Comparison of ENCODE assay signal across 26 mouse cellular contexts in genomic region chr15:80735300-80735699, GRCm38 (mm10). TPM values are rescaled to one million over a fixed set of nuclear protein-coding genes. Genes with fewer than 3 reads are reported as not detected.
DNase-seq lines count a peak whose midpoint lies in the region; ATAC-seq and TF ChIP-seq lines count a peak whose summit lies in the region.
"Had no signal": no experiment of that assay in that cellular context is flagged by ENCODE, and none has a peak within 500 bp of the region (broad histone marks: within the 10 kb centered on the region; RNA-seq: fewer than 3 reads in every experiment).

No protein-coding gene starts in this region.

- no peaks in the 10 kb centered on the region for H3K27me3 ChIP-seq in thymus, adult 2 months (ENCODE audit: control insufficient read depth, insufficient read depth, low read length)
- no peaks in the 10 kb centered on the region for H3K27me3 ChIP-seq in splenic B cell, adult 2 months (ENCODE audit: control insufficient read depth, insufficient read depth, low read length, poor library complexity, severe bottlenecking)
- H3K27me3 ChIP-seq in neural tube, embryonic 15.5 days (replicated peaks): no peaks in the 10 kb centered on the region
- H3K27me3 ChIP-seq: forebrain, embryonic 13.5 days; heart, embryonic 12.5 days; hindbrain, embryonic 15.5 days; midbrain, embryonic 13.5 days had no signal

- H3K36me3 ChIP-seq in thymus, adult 2 months (ENCODE audit: control insufficient read depth, insufficient read depth, low read length): no peaks in the 10 kb centered on the region
- no peaks in the 10 kb centered on the region for H3K36me3 ChIP-seq in splenic B cell, adult 2 months (ENCODE audit: control insufficient read depth, insufficient read depth, low read length, poor library complexity, severe bottlenecking)
- H3K36me3 ChIP-seq in neural tube, embryonic 15.5 days: no peaks in the 10 kb centered on the region
- H3K36me3 ChIP-seq: heart, embryonic 12.5 days; hindbrain, embryonic 10.5 days; hindbrain, embryonic 15.5 days; midbrain, embryonic 13.5 days had no signal

- no peak overlapping the region for H3K4me2 ChIP-seq in neural tube, embryonic 15.5 days
- H3K4me2 ChIP-seq: forebrain, embryonic 13.5 days; heart, embryonic 12.5 days; hindbrain, embryonic 15.5 days; midbrain, embryonic 13.5 days had no signal

- H3K4me3 ChIP-seq in thymus, adult 2 months (ENCODE audit: control insufficient read depth, insufficient read depth, low read length): no peak overlapping the region
- H3K4me3 ChIP-seq in neural tube, embryonic 15.5 days (replicated peaks): no peak overlapping the region
- H3K4me3 ChIP-seq: forebrain, embryonic 13.5 days; heart, embryonic 12.5 days; hindbrain, embryonic 10.5 days; hindbrain, embryonic 15.5 days; midbrain, embryonic 13.5 days had no signal

- H3K9ac ChIP-seq in neural tube, embryonic 15.5 days (replicated peaks): no peak overlapping the region
- H3K9ac ChIP-seq: forebrain, embryonic 13.5 days; heart, embryonic 12.5 days; hindbrain, embryonic 15.5 days; liver, embryonic 14.5 days; midbrain, embryonic 13.5 days had no signal

- peak overlapping the region; percentile 60 for H3K27ac ChIP-seq in thymus, adult 2 months (ENCODE audit: control insufficient read depth, insufficient read depth, low read length)
- H3K27ac ChIP-seq in neural tube, embryonic 15.5 days (replicated peaks): no peak overlapping the region
- H3K27ac ChIP-seq: forebrain, embryonic 13.5 days; hindbrain, embryonic 10.5 days; hindbrain, embryonic 15.5 days; kidney, postnatal 0 days; liver, embryonic 14.5 days; macrophage; midbrain, embryonic 13.5 days had no signal

- TF ChIP-seq CTCF in thymus, adult 2 months (IDR thresholded peaks at IDR 0.05; ENCODE audit: borderline replicate concordance, control insufficient read depth, extremely low read depth, insufficient read depth, low read length, poor library complexity): no peak

- DNase-seq in thymus, adult 2 months: peak; percentile 16
- DNase-seq in thymus, postnatal 14 days: no peak
- peak; percentile 76 for DNase-seq in CD4-positive, CD25-positive, alpha-beta regulatory T cell, adult 2 months (ENCODE audit: low read depth, low spot score)
- peak; percentile 89 for DNase-seq in induced T-regulatory cell, adult 2 months (ENCODE audit: low read depth)
- DNase-seq in splenic B cell, adult 2 months (ENCODE audit: low read depth, low spot score): peak; percentile 70
- no peak for DNase-seq in left cerebral cortex, adult 18-20 months (ENCODE audit: low spot score in 2 of 2)
- DNase-seq: adrenal gland, postnatal 10 days; cerebellum, adult 8-10 months; cerebellum, postnatal 25 days; gastrocnemius, postnatal 14 days; heart, adult 18-20 months; kidney, adult 8-10 months; layer of hippocampus, adult 9-11 months; liver; lung, adult 2 months; lung, postnatal 10 days had no signal

- no peaks in the 10 kb centered on the region for H3K9me3 ChIP-seq in neural tube, embryonic 15.5 days (replicated peaks)
- H3K9me3 ChIP-seq: forebrain, embryonic 13.5 days; heart, embryonic 12.5 days; hindbrain, embryonic 10.5 days; hindbrain, embryonic 15.5 days; midbrain, embryonic 13.5 days had no signal

- H3K4me1 ChIP-seq in thymus, adult 2 months (replicated peaks; ENCODE audit: control insufficient read depth, insufficient read depth, low read length): peaks cover 14% of the 10 kb centered on the region
- H3K4me1 ChIP-seq in neural tube, embryonic 15.5 days: peaks cover 3% of the 10 kb centered on the region; the same call in 1 of the 2 replicates
- H3K4me1 ChIP-seq: hindbrain, embryonic 15.5 days had no signal

- no peak for TF ChIP-seq POLR2A in thymus, adult 2 months (IDR thresholded peaks at IDR 0.05; ENCODE audit: control insufficient read depth, extremely low read depth, insufficient read depth, low read length, poor library complexity)

- ATAC-seq in neural tube, embryonic 15.5 days (ENCODE audit: low FRiP score): no peak
- ATAC-seq: forebrain, embryonic 13.5 days; intestine, embryonic 16.5 days; midbrain, embryonic 13.5 days had no signal

- 26% methylated on average over 3 of the region's 3 CpGs for WGBS in thymus, adult 2 months
- 91% methylated on average over 3 of the region's 3 CpGs for WGBS in neural tube, embryonic 15.5 days

RNA-seq across cellular contexts. Expression of gene Tnrc6b, which starts 24.2 kb away (rescaled TPM):
- 56.1 and 57.9 TPM in 2 replicates for polyA plus RNA-seq in thymus, adult 2 months (2012; rRNA removed)
- 30.3 and 33.2 TPM in 2 replicates for polyA plus RNA-seq in neural tube, embryonic 15.5 days (2015; fragmentation: Nextera tagmentation; extraction: Ambion mirVana)
- total RNA-seq in left cerebral cortex, adult 18-20 months (2021): 100 to 1,000 TPM; 101 to 102 TPM

Comparison
In these comparisons a context has a peak if more than half of its experiments do, and no peak if none do; other contexts are left out.
1. DNase-seq: peak in thymus, adult 2 months (single experiment), CD4-positive, CD25-positive, alpha-beta regulatory T cell, adult 2 months (single experiment), induced T-regulatory cell, adult 2 months (single experiment) and splenic B cell, adult 2 months (single experiment); none in thymus, postnatal 14 days (single experiment) and left cerebral cortex, adult 18-20 months (0 of 2).